Mouse (Mus musculus) MEL (cell line): ENCODE measurements around the gene Slc15a5. TPM values are rescaled to one million over a fixed set of nuclear protein-coding genes. Genes with fewer than 3 reads are reported as not detected.

Source experiments
- DNase-seq: peaks from one replicate; pipeline ENCODE4 v3.0.0; 2011; ENCODE audit warnings: low read depth, low spot score
- H3K27ac ChIP-seq: 2 replicates; pipeline ENCODE4 v1.5.1; 2012; ENCODE audit warnings: low read depth, mild to moderate bottlenecking, control low read depth, low read length, moderate library complexity; ENCODE audit not compliant: control insufficient read depth
- H3K27me3 ChIP-seq, 2 experiments: fragments of 150-350 bp in 1 of 2; sonication (generic) in 1 of 2; 2 replicates each; pipeline ENCODE4 v1.6.1; 2012; ENCODE audit warnings: low read length in 2 of 2, mild to moderate bottlenecking in 2 of 2, improper control_type of control experiment in 1 of 2, moderate library complexity in 1 of 2; ENCODE audit not compliant: insufficient read depth in 2 of 2, control insufficient read depth in 1 of 2
- H3K36me3 ChIP-seq, 2 experiments: 2 replicates each; pipeline ENCODE4 v1.6.1; 2012 to 2014; ENCODE audit warnings: low read length in 2 of 2, improper control_type of control experiment in 1 of 2, inconsistent platforms in 1 of 2, mild to moderate bottlenecking in 1 of 2; ENCODE audit not compliant: insufficient read depth in 2 of 2, control insufficient read depth in 1 of 2
- H3K4me1 ChIP-seq, 2 experiments: fragments of 150-350 bp in 1 of 2; sonication (generic) in 1 of 2; 2 replicates each; pipeline ENCODE4 v1.6.1; 2012; ENCODE audit warnings: low read length in 2 of 2, improper control_type of control experiment in 1 of 2, mild to moderate bottlenecking in 1 of 2; ENCODE audit not compliant: insufficient read depth in 2 of 2, control insufficient read depth in 1 of 2
- H3K4me3 ChIP-seq, 2 experiments: fragments of 150-350 bp in 1 of 2; sonication (generic) in 1 of 2; 2 replicates each; pipeline ENCODE4 v1.5.1; 2012; ENCODE audit warnings: low read depth in 2 of 2, low read length in 2 of 2, mild to moderate bottlenecking in 2 of 2, moderate library complexity in 2 of 2, control low read depth in 1 of 2, improper control_type of control experiment in 1 of 2; ENCODE audit not compliant: control insufficient read depth in 1 of 2, insufficient read depth in 1 of 2
- H3K79me2 ChIP-seq: 2 replicates; pipeline ENCODE4 v1.6.1; 2012; ENCODE audit warnings: mild to moderate bottlenecking, low read length, moderate library complexity; ENCODE audit not compliant: control insufficient read depth, poor library complexity, insufficient read depth
- H3K9ac ChIP-seq: 2 replicates; pipeline ENCODE4 v1.6.1; 2012; ENCODE audit warnings: low read depth, mild to moderate bottlenecking, control low read depth, low read length, moderate library complexity; ENCODE audit not compliant: control insufficient read depth, poor library complexity, severe bottlenecking
- H3K9me3 ChIP-seq: fragments of 150-350 bp; sonication (generic); replicated peaks from 2 replicates; pipeline ENCODE4 v1.6.1; 2012; ENCODE audit warnings: mild to moderate bottlenecking, low read length, improper control_type of control experiment, moderate library complexity; ENCODE audit not compliant: insufficient read depth
- CHD2 ChIP-seq: IDR thresholded peaks from 2 replicates; pipeline ENCODE4 v1.6.1; 2011; ENCODE audit warnings: low read length, improper control_type of control experiment
- CTCF ChIP-seq, 3 experiments: IDR thresholded peaks in 2 of 3; conservative IDR thresholded peaks in 1 of 3; 2 replicates each; pipeline ENCODE4 v1.5.1; 2011 to 2012; ENCODE audit warnings: low read length in 3 of 3, low read depth in 2 of 3, mild to moderate bottlenecking in 2 of 3, improper control_type of control experiment in 1 of 3, inconsistent platforms in 1 of 3, mixed read lengths in 1 of 3, moderate library complexity in 1 of 3; ENCODE audit not compliant: control insufficient read depth in 1 of 3, insufficient read depth in 1 of 3, poor library complexity in 1 of 3, severe bottlenecking in 1 of 3
- E2F4 ChIP-seq: IDR thresholded peaks from 2 replicates; pipeline ENCODE4 v1.6.1; 2011; ENCODE audit warnings: low read depth, low read length, improper control_type of control experiment, borderline replicate concordance
- ELF1 ChIP-seq: IDR thresholded peaks from 2 replicates; pipeline ENCODE4 v1.6.1; 2014; ENCODE audit warnings: low read depth, mild to moderate bottlenecking, inconsistent platforms, low read length, improper control_type of control experiment, moderate library complexity
- EP300 ChIP-seq, 2 experiments: IDR thresholded peaks; 2 replicates each; pipeline ENCODE4 v1.6.1; 2011; ENCODE audit warnings: improper control_type of control experiment in 2 of 2, low read length in 2 of 2, low read depth in 1 of 2, mild to moderate bottlenecking in 1 of 2
- ETS1 ChIP-seq: IDR thresholded peaks from 2 replicates; pipeline ENCODE4 v1.6.1; 2012; ENCODE audit warnings: low read depth, mild to moderate bottlenecking, inconsistent platforms, low read length, improper control_type of control experiment, moderate library complexity
- GABPA ChIP-seq: IDR thresholded peaks from 2 replicates; pipeline ENCODE4 v1.6.1; 2012; ENCODE audit warnings: low read depth, mild to moderate bottlenecking, inconsistent platforms, low read length, improper control_type of control experiment, moderate library complexity
- GATA1 ChIP-seq: IDR thresholded peaks from 2 replicates; pipeline ENCODE4 v1.6.1; 2011; ENCODE audit warnings: low read depth, low read length, improper control_type of control experiment
- HCFC1 ChIP-seq: IDR thresholded peaks from 2 replicates; pipeline ENCODE4 v1.6.1; 2012; ENCODE audit warnings: low read depth, mild to moderate bottlenecking, inconsistent platforms, low read length, improper control_type of control experiment, moderate library complexity
- JUND ChIP-seq: IDR thresholded peaks from 2 replicates; pipeline ENCODE4 v1.6.1; 2011; ENCODE audit warnings: low read depth, mild to moderate bottlenecking, improper control_type of control experiment, low read length
- KAT2A ChIP-seq: conservative IDR thresholded peaks from 2 replicates; pipeline ENCODE4 v1.6.1; 2012; ENCODE audit warnings: low read depth, low read length, improper control_type of control experiment, inconsistent platforms
- MAX ChIP-seq: IDR thresholded peaks from 2 replicates; pipeline ENCODE4 v1.6.1; 2011; ENCODE audit warnings: low read length, improper control_type of control experiment
- MAZ ChIP-seq: IDR thresholded peaks from 2 replicates; pipeline ENCODE4 v1.6.1; 2012; ENCODE audit warnings: low read depth, mild to moderate bottlenecking, inconsistent platforms, low read length, improper control_type of control experiment
- MXI1 ChIP-seq: IDR thresholded peaks from 2 replicates; pipeline ENCODE4 v1.6.1; 2011; ENCODE audit warnings: mild to moderate bottlenecking, low read depth, low read length, improper control_type of control experiment
- MYB ChIP-seq: IDR thresholded peaks from 2 replicates; pipeline ENCODE4 v1.6.1; 2011; ENCODE audit warnings: mild to moderate bottlenecking, low read depth, low read length, improper control_type of control experiment
- NELFE ChIP-seq: IDR thresholded peaks from 2 replicates; pipeline ENCODE4 v1.6.1; 2011; ENCODE audit warnings: low read depth, low read length, improper control_type of control experiment
- NRF1 ChIP-seq: IDR thresholded peaks from 2 replicates; pipeline ENCODE4 v1.6.1; 2014; ENCODE audit warnings: low read depth, mild to moderate bottlenecking, inconsistent platforms, low read length, improper control_type of control experiment, moderate library complexity; ENCODE audit not compliant: poor library complexity, insufficient read depth, severe bottlenecking
- POLR2A ChIP-seq, 2 experiments: IDR thresholded peaks; 2 replicates each; pipeline ENCODE4 v1.6.1; 2011 to 2012; ENCODE audit warnings: low read length in 2 of 2, mild to moderate bottlenecking in 2 of 2, control low read depth in 1 of 2, improper control_type of control experiment in 1 of 2, low read depth in 1 of 2, moderate library complexity in 1 of 2; ENCODE audit not compliant: control insufficient read depth in 1 of 2, insufficient read depth in 1 of 2, poor library complexity in 1 of 2
- RCOR1 ChIP-seq: IDR thresholded peaks from 2 replicates; pipeline ENCODE4 v1.6.1; 2012; ENCODE audit warnings: low read depth, mild to moderate bottlenecking, inconsistent platforms, low read length, improper control_type of control experiment
- SMC3 ChIP-seq: IDR thresholded peaks from 2 replicates; pipeline ENCODE4 v1.6.1; 2011; ENCODE audit warnings: low read depth, low read length, improper control_type of control experiment
- TCF12 ChIP-seq: IDR thresholded peaks from 2 replicates; pipeline ENCODE4 v1.6.1; 2014; ENCODE audit warnings: low read depth, mild to moderate bottlenecking, inconsistent platforms, low read length, improper control_type of control experiment, moderate library complexity
- USF2 ChIP-seq, 2 experiments: IDR thresholded peaks; 2 replicates each; pipeline ENCODE4 v1.6.1; 2011 to 2012; ENCODE audit warnings: improper control_type of control experiment in 2 of 2, low read length in 2 of 2, borderline replicate concordance in 1 of 2, inconsistent platforms in 1 of 2, low read depth in 1 of 2, mild to moderate bottlenecking in 1 of 2; ENCODE audit not compliant: insufficient read depth in 1 of 2
- ZNF384 ChIP-seq: IDR thresholded peaks from 2 replicates; pipeline ENCODE4 v1.6.1; 2012; ENCODE audit warnings: low read depth, mild to moderate bottlenecking, inconsistent platforms, low read length, improper control_type of control experiment
- polyA plus RNA-seq, 2 experiments: library from polyadenylated mRNA; stranded (reverse) in 1 of 2; unstranded in 1 of 2; fragments of >175 nt in 1 of 2; fragments of >200 nt in 1 of 2; gene quantifications; 2 replicates each; pipeline versions ENCODE4 v1.2.1 to v1.2.4; 2012; ENCODE audit warnings: low replicate concordance in 2 of 2, low read depth in 1 of 2; ENCODE audit not compliant: insufficient read length in 2 of 2, insufficient read depth in 1 of 2, missing spikeins in 1 of 2
- total RNA-seq: library from RNA; depleted of rRNA; stranded (reverse); fragments of 300-350 nt; gene quantifications from 2 replicates; pipeline ENCODE4 v1.2.3, GENCODE M21; 2012

The Slc15a5 gene
- total and polyA plus RNA-seq, 3 experiments: not detected

GRCm38 (mm10) chr6:138042891-138043290, 36.8 kb downstream of the Slc15a5 start:
- no peaks in the 10 kb centered on the region for H3K9me3 ChIP-seq
- no peak overlapping the region for H3K9ac ChIP-seq
- no peak for TF ChIP-seq MAX
- no peak for TF ChIP-seq USF2 (IDR thresholded peaks at IDR 0.05; ENCODE audit: borderline replicate concordance in 1 of 2, insufficient read depth in 1 of 2, low read depth in 1 of 2, low read length in 2 of 2)
- TF ChIP-seq HCFC1: no peak
- no peak for TF ChIP-seq E2F4
- TF ChIP-seq JUND: no peak
- no peak for TF ChIP-seq GABPA
- H3K36me3 ChIP-seq: no peaks in the 10 kb centered on the region
- H3K4me3 ChIP-seq: no peak overlapping the region
- H3K79me2 ChIP-seq: no peaks in the 10 kb centered on the region
- DNase-seq: no peak
- no peak overlapping the region for H3K27ac ChIP-seq
- no peaks in the 10 kb centered on the region for H3K4me1 ChIP-seq
- no peaks in the 10 kb centered on the region for H3K27me3 ChIP-seq

- Histone ChIP-seq H3K4me1 (no peaks in the 10 kb centered on the region), H3K79me2 (no peaks in the 10 kb centered on the region), H3K27me3 (no peaks in the 10 kb centered on the region), H3K36me3 (no peaks in the 10 kb centered on the region)
- no peak for TF ChIP-seq MXI1
- TF ChIP-seq HCFC1: no peak
- TF ChIP-seq EP300 (IDR thresholded peaks at IDR 0.05; ENCODE audit: low read depth in 1 of 2, low read length in 2 of 2): no peak
- no peak for TF ChIP-seq E2F4
- no peak for TF ChIP-seq KAT2A
- no peak for TF ChIP-seq POLR2A (IDR thresholded peaks at IDR 0.05; ENCODE audit: control insufficient read depth in 1 of 2, insufficient read depth in 1 of 2, low read depth in 1 of 2, low read length in 2 of 2, poor library complexity in 1 of 2)
- TF ChIP-seq SMC3: no peak
- TF ChIP-seq NELFE: no peak
- TF ChIP-seq ELF1: no peak
- TF ChIP-seq ZNF384: no peak
- no peak for TF ChIP-seq MAZ
- TF ChIP-seq TCF12: no peak
- TF ChIP-seq NRF1: no peak
- no peak for TF ChIP-seq RCOR1
- no peak for TF ChIP-seq USF2 (IDR thresholded peaks at IDR 0.05; ENCODE audit: borderline replicate concordance in 1 of 2, insufficient read depth in 1 of 2, low read depth in 1 of 2, low read length in 2 of 2)
- no peak for TF ChIP-seq ETS1
- no peak for TF ChIP-seq GATA1
- TF ChIP-seq CTCF (IDR thresholded peaks at IDR 0.05 in 2 of 3, conservative IDR thresholded peaks at IDR 0.05 in 1 of 3; ENCODE audit: control insufficient read depth in 1 of 3, insufficient read depth in 1 of 3, low read depth in 2 of 3, low read length in 3 of 3, poor library complexity in 1 of 3, severe bottlenecking in 1 of 3): no peak
- no peak for TF ChIP-seq CHD2
- TF ChIP-seq MYB: no peak
- TF ChIP-seq, all 39 proteins: peak for 0
- Histone ChIP-seq H3K27ac (no peak overlapping the region), H3K9me3 (no peaks in the 10 kb centered on the region), H3K9ac (no peak overlapping the region), H3K4me3 (no peak overlapping the region)
- DNase-seq: no peak
Observed at GRCm38 (mm10) chr6:138041865-138042264, 37.9 kb downstream of the Slc15a5 start.
